Mouse (Mus musculus): ENCODE data around the gene Uso1. TPM values are rescaled to one million over a fixed set of nuclear protein-coding genes. Genes with fewer than 3 reads are reported as not detected.

The Uso1 gene
- polyA plus RNA-seq, 1 experiment: 23.0 TPM

- no peaks in the 10 kb centered on the region for H3K36me3 ChIP-seq (ENCODE audit: control insufficient read depth, insufficient read depth, low read length)
- H3K27me3 ChIP-seq (replicated peaks; ENCODE audit: control insufficient read depth, insufficient read depth, low read length): no peaks in the 10 kb centered on the region
- no peak for TF ChIP-seq POLR2A (IDR thresholded peaks at IDR 0.05; ENCODE audit: low read depth, low read length)
- TF ChIP-seq CTCF (conservative IDR thresholded peaks at IDR 0.05; ENCODE audit: insufficient read depth, insufficient read length, low read depth, low read length): no peak
- no peak overlapping the region for H3K27ac ChIP-seq (ENCODE audit: insufficient read depth, low read depth, low read length)
- WGBS: 72% methylated on average over 10 of the region's 10 CpGs
- no peaks in the 10 kb centered on the region for H3K4me1 ChIP-seq (ENCODE audit: control insufficient read depth, insufficient read depth, low read length)
- H3K4me3 ChIP-seq (ENCODE audit: insufficient read depth, low read depth, low read length): no peak overlapping the region
- no peak for DNase-seq
Observed at GRCm38 (mm10) chr5:92228776-92229175, 91.0 kb downstream of the Uso1 start.

DNA sequence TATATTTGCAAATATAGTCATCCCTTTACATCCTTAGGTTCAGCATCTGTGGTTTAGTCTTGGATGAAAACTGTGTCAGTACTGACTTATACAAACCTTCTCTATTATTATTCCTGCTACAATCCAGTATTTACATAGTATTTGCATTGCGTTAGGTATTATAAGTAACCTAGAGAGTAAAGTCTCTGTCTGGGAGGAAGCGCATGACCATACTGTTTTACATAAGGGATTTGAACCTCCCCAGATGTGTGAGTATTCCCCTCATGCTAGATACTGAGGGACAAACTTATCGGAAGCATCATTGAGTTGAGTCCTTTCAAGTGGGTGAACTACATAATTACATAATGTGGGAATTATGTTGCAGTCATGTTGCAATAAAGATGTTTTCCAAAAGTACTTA lies 91.8 kb downstream of the Uso1 start:
- Histone ChIP-seq H3K4me1 (ENCODE audit: control insufficient read depth, insufficient read depth, low read length) (no peaks in the 10 kb centered on the region), H3K4me3 (ENCODE audit: insufficient read depth, low read depth, low read length) (no peak overlapping the region), H3K36me3 (ENCODE audit: control insufficient read depth, insufficient read depth, low read length) (no peaks in the 10 kb centered on the region), H3K27ac (ENCODE audit: insufficient read depth, low read depth, low read length) (no peak overlapping the region), H3K27me3 (replicated peaks; ENCODE audit: control insufficient read depth, insufficient read depth, low read length) (no peaks in the 10 kb centered on the region)
- TF ChIP-seq POLR2A (IDR thresholded peaks at IDR 0.05; ENCODE audit: low read depth, low read length) (no peak), CTCF (conservative IDR thresholded peaks at IDR 0.05; ENCODE audit: insufficient read depth, insufficient read length, low read depth, low read length) (no peak)
- no peak for DNase-seq
- 95% methylated on average over 3 of the region's 3 CpGs for WGBS

DNA sequence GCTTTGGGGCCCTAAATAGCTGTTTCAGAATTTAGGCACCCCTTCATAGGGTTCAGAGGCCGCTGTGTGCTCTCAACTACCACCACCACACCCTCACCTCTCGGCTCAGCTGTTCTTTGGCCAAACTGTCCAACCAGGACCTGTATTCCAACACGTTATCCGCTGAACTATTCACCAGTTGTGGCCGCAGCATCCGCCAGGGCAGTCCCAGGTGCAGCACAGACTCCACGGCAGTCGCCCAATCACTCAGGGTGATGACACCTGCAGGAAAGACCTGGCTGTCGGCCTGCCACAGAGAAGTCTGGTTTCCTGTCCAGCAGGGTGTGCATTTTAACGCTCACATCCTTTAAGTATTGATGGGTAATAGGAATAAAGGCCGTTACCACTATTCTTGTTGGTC lies 92.6 kb downstream of the Uso1 start:
- DNase-seq: no peak
- Histone ChIP-seq H3K4me3 (ENCODE audit: insufficient read depth, low read depth, low read length) (no peak overlapping the region), H3K36me3 (ENCODE audit: control insufficient read depth, insufficient read depth, low read length) (no peaks in the 10 kb centered on the region), H3K27ac (ENCODE audit: insufficient read depth, low read depth, low read length) (no peak overlapping the region), H3K4me1 (ENCODE audit: control insufficient read depth, insufficient read depth, low read length) (no peaks in the 10 kb centered on the region), H3K27me3 (replicated peaks; ENCODE audit: control insufficient read depth, insufficient read depth, low read length) (no peaks in the 10 kb centered on the region)
- 86% methylated on average over 11 of the region's 11 CpGs for WGBS
- no peak for TF ChIP-seq CTCF (conservative IDR thresholded peaks at IDR 0.05; ENCODE audit: insufficient read depth, insufficient read length, low read depth, low read length)
- TF ChIP-seq POLR2A (IDR thresholded peaks at IDR 0.05; ENCODE audit: low read depth, low read length): no peak

DNA sequence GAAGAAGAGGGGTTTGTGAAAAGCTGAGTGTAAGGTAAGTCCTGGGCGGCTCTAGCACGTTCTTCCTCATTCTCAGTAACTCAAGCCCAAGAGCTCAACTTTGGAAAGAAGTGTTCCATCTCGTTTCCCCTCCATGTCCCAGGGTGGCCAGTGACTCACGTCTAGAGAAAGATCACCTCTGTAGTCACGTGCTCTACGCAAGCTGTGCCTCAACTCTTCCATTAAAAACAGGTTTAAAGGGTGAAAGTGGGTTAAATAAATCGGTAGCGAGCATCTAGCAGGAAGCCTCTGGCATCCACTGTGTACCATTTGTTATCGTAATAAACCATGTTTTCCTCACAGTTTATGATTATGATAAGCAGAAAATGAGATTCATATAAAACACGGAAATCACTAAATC lies 94.1 kb downstream of the Uso1 start:
- Histone ChIP-seq H3K36me3 (ENCODE audit: control insufficient read depth, insufficient read depth, low read length) (no peaks in the 10 kb centered on the region), H3K27me3 (replicated peaks; ENCODE audit: control insufficient read depth, insufficient read depth, low read length) (no peaks in the 10 kb centered on the region), H3K4me1 (ENCODE audit: control insufficient read depth, insufficient read depth, low read length) (no peaks in the 10 kb centered on the region), H3K4me3 (ENCODE audit: insufficient read depth, low read depth, low read length) (no peak overlapping the region), H3K27ac (ENCODE audit: insufficient read depth, low read depth, low read length) (no peak overlapping the region)
- no peak for DNase-seq
- 87% methylated on average over 10 of the region's 10 CpGs for WGBS
- no peak for TF ChIP-seq CTCF (conservative IDR thresholded peaks at IDR 0.05; ENCODE audit: insufficient read depth, insufficient read length, low read depth, low read length)
- TF ChIP-seq POLR2A (IDR thresholded peaks at IDR 0.05; ENCODE audit: low read depth, low read length): no peak

- DNase-seq: no peak
- H3K4me1 ChIP-seq (ENCODE audit: control insufficient read depth, insufficient read depth, low read length): no peaks in the 10 kb centered on the region
- H3K36me3 ChIP-seq (ENCODE audit: control insufficient read depth, insufficient read depth, low read length): no peaks in the 10 kb centered on the region
- no peak overlapping the region for H3K27ac ChIP-seq (ENCODE audit: insufficient read depth, low read depth, low read length)
- no peak overlapping the region for H3K4me3 ChIP-seq (ENCODE audit: insufficient read depth, low read depth, low read length)
- TF ChIP-seq CTCF (conservative IDR thresholded peaks at IDR 0.05; ENCODE audit: insufficient read depth, insufficient read length, low read depth, low read length) (no peak), POLR2A (IDR thresholded peaks at IDR 0.05; ENCODE audit: low read depth, low read length) (no peak)
- WGBS: 88% methylated on average over 4 of the region's 4 CpGs
- no peaks in the 10 kb centered on the region for H3K27me3 ChIP-seq (replicated peaks; ENCODE audit: control insufficient read depth, insufficient read depth, low read length)
Observed at GRCm38 (mm10) chr5:92233366-92233765, 95.6 kb downstream of the Uso1 start.

DNA sequence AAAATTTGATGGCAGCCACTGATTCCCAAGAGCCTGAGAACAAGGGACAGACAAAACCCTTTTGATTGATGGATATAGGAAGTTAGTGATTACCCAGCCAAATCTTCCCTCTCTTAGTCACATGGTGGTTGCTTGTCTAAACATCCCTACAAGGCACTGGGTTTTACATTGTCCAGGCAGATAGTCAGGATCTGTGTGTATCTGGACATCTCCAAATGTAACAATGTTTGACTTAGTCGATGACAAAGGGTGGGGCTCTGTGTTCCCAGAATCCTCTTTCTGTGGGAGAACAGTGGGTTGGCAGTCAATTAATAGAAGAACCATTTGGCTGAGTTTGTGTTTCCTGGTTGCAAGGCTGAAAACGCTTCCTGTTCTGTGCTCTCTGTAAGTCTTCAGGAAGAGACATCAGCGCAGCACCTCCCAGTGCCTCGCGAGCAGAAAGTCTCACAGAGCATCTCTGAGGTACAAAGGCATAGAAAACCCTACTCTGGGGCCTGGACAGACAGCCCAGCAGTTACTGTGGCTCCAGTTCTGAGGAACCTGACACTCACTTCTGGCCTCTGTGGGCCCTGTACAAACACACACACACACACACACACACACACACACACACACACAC lies 97.3 kb downstream of the Uso1 start:
- no peaks in the 10 kb centered on the region for H3K4me1 ChIP-seq (ENCODE audit: control insufficient read depth, insufficient read depth, low read length)
- no peaks in the 10 kb centered on the region for H3K27me3 ChIP-seq (replicated peaks; ENCODE audit: control insufficient read depth, insufficient read depth, low read length)
- no peaks in the 10 kb centered on the region for H3K36me3 ChIP-seq (ENCODE audit: control insufficient read depth, insufficient read depth, low read length)
- TF ChIP-seq CTCF (conservative IDR thresholded peaks at IDR 0.05; ENCODE audit: insufficient read depth, insufficient read length, low read depth, low read length): no peak
- no peak for TF ChIP-seq POLR2A (IDR thresholded peaks at IDR 0.05; ENCODE audit: low read depth, low read length)
- no peak overlapping the region for H3K27ac ChIP-seq (ENCODE audit: insufficient read depth, low read depth, low read length)
- WGBS: 38% methylated on average over 5 of the region's 5 CpGs
- H3K4me3 ChIP-seq (ENCODE audit: insufficient read depth, low read depth, low read length): no peak overlapping the region
- DNase-seq: peak; percentile 27

DNA sequence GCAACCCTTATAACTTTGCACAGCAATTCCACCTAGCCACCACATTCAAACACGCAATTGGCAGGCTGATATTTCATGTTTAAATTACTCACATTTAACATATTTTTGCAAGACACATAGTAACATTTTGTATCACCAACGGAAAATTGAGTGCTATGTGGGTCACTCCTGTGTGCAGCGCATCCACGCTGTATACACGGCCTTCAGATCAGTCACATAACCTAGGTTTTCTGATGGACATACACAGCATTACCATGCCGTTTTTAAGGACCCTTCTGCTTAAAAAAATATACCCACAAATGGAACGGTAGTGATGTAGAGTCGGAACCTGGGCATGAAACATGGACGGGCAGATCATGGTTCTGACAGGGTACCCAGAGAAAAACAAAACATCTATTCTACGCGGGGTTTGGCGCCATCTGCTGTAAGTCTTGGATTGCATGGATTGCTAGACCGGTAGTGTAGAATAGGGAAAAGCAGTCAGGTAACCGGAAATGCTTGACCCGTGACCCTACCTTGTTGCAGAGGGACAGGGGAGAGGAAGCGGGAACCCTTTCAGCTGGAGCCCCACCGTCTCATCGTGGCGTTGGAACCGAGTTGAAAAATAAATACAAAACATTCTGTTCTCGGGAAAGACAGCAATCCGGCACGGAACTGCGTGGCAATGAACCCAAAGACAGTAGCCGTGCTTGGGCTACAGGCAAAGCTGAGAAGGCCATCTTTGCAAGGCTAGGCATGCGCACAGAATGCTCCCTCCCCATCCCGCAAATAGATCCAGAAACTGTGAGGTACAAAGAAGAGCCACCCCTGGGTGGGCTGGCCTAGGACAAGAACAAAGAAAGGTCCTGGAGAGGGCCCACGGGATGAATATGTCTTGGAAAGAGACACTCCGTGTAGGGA lies 101.8 kb downstream of the Uso1 start:
- WGBS: 40% methylated on average over 29 of the region's 29 CpGs
- Histone ChIP-seq H3K4me3 (ENCODE audit: insufficient read depth, low read depth, low read length) (no peak overlapping the region), H3K4me1 (ENCODE audit: control insufficient read depth, insufficient read depth, low read length) (no peaks in the 10 kb centered on the region), H3K36me3 (ENCODE audit: control insufficient read depth, insufficient read depth, low read length) (no peaks in the 10 kb centered on the region), H3K27me3 (replicated peaks; ENCODE audit: control insufficient read depth, insufficient read depth, low read length) (no peaks in the 10 kb centered on the region), H3K27ac (ENCODE audit: insufficient read depth, low read depth, low read length) (no peak overlapping the region)
- TF ChIP-seq POLR2A (IDR thresholded peaks at IDR 0.05; ENCODE audit: low read depth, low read length) (no peak), CTCF (conservative IDR thresholded peaks at IDR 0.05; ENCODE audit: insufficient read depth, insufficient read length, low read depth, low read length) (peak; percentile 86)
- DNase-seq: peak; percentile 83
